In genomic region chr5:108312224-108313064, GRCm38 (mm10) we compare ENCODE assay signal across 8 mouse cellular contexts. TPM values are rescaled to one million over a fixed set of nuclear protein-coding genes. Genes with fewer than 3 reads are reported as not detected.
DNase-seq lines count a peak whose midpoint lies in the region; ATAC-seq lines count a peak whose summit lies in the region.

TSS of gene Pigg (plus strand) at chr5:108312609.

- H3K9me3 ChIP-seq in hindbrain, embryonic 13.5 days = no peaks in the 10 kb centered on the region

- WGBS in hindbrain, embryonic 13.5 days = under 1% methylated on average over 57 of the region's 57 CpGs

- H3K4me2 ChIP-seq in hindbrain, embryonic 13.5 days = peak within 1 kb of the TSS; percentile 82

- 0 out of 2 replicates have a peak, but pooled peaks cover 5% of the 10 kb centered on the region for H3K36me3 ChIP-seq in hindbrain, embryonic 13.5 days

- H3K4me1 ChIP-seq in hindbrain, embryonic 13.5 days (replicated peaks) = peaks cover 11% of the 10 kb centered on the region

- H3K27me3 ChIP-seq in hindbrain, embryonic 13.5 days = no peaks in the 10 kb centered on the region

- peak; percentile 99 for ATAC-seq in hindbrain, embryonic 13.5 days (ENCODE audit: low FRiP score)

- peak within 1 kb of the TSS; percentile 89 for H3K27ac ChIP-seq in hindbrain, embryonic 13.5 days

- DNase-seq in NIH3T3 (ENCODE audit: low read depth) = peak; percentile 92
- peak; percentile 96 for DNase-seq in cerebellum, postnatal 10 days
- DNase-seq in frontal cortex, postnatal 14 days (ENCODE audit: low spot score in 2 of 2) = peak; percentile 86 to 90
- DNase-seq in layer of hippocampus, postnatal 25 days (ENCODE audit: extremely low spot score in 1 of 2, low spot score in 1 of 2) = peak; percentile 92 to 96
- DNase-seq in lung, postnatal 25 days (ENCODE audit: low spot score) = peak; percentile 91
- DNase-seq in retina, embryonic 14.5 days (ENCODE audit: low spot score) = peak; percentile 88
- DNase-seq in thymus, postnatal 4 days = peak; percentile 90

- peak within 1 kb of the TSS; percentile 88 for H3K9ac ChIP-seq in hindbrain, embryonic 13.5 days

- peak within 1 kb of the TSS; percentile 73 for H3K4me3 ChIP-seq in hindbrain, embryonic 13.5 days

RNA-seq across cellular contexts. Expression of gene Pigg, which starts in this region (rescaled TPM):
- polyA plus RNA-seq in hindbrain, embryonic 13.5 days (2015; fragmentation: Nextera tagmentation; extraction: Ambion mirVana) = 5.4 and 5.9 TPM in 2 replicates
- total RNA-seq in layer of hippocampus, postnatal 25 days (2021) = 10 to 100 TPM; 10.9 to 11.5 TPM

Comparison
In these comparisons a context has a peak if more than half of its experiments do, and no peak if none do; other contexts are left out.
1. Peak in every context shown above with its lines: DNase-seq, ATAC-seq, H3K4me3 ChIP-seq and H3K27ac ChIP-seq.